Mouse (Mus musculus) midbrain, embryonic 14.5 days (tissue): ENCODE data around the gene Atp5d. TPM values are rescaled to one million over a fixed set of nuclear protein-coding genes. Genes with fewer than 3 reads are reported as not detected.

Experiments
- ATAC-seq: fragments of 200-750 bp; cut with Nextera tagmentation; 2 replicates; pipeline ENCODE4 v1.8.0; 2017; ENCODE audit warnings: moderate number of reproducible peaks, moderate library complexity; ENCODE audit not compliant: low FRiP score, low TSS enrichment
- DNase-seq: peaks from one replicate; pipeline ENCODE4 v3.0.0-alpha.2; 2015
- H3K27ac ChIP-seq: fragments of 300-500 bp; sonication (generic); replicated peaks from 2 replicates; pipeline ENCODE4 v1.5.1; 2014; ENCODE audit warnings: mild to moderate bottlenecking, low read depth, low read length, moderate library complexity
- H3K27me3 ChIP-seq: fragments of 300-500 bp; sonication (generic); 2 replicates; pipeline ENCODE4 v1.6.1; 2014; ENCODE audit warnings: low read length, control low read depth, mixed read lengths; ENCODE audit not compliant: control insufficient read depth, insufficient read depth
- H3K36me3 ChIP-seq: fragments of 300-500 bp; sonication (generic); 2 replicates; pipeline ENCODE4 v1.6.1; 2014; ENCODE audit warnings: low read length, control low read depth; ENCODE audit not compliant: control insufficient read depth, insufficient read depth
- H3K4me1 ChIP-seq: fragments of 300-500 bp; sonication (generic); 2 replicates; pipeline ENCODE4 v1.6.1; 2014; ENCODE audit warnings: mild to moderate bottlenecking, antibody characterized with exemption, low read length, control low read depth; ENCODE audit not compliant: control insufficient read depth, insufficient read depth
- H3K4me2 ChIP-seq: fragments of 300-500 bp; sonication (generic); 2 replicates; pipeline ENCODE4 v1.6.1; 2014; ENCODE audit warnings: mild to moderate bottlenecking, low read length, moderate library complexity
- H3K4me3 ChIP-seq: fragments of 300-500 bp; sonication (generic); replicated peaks from 2 replicates; pipeline ENCODE4 v1.5.1; 2014; ENCODE audit warnings: low read depth, low read length
- H3K9ac ChIP-seq: fragments of 300-500 bp; sonication (generic); replicated peaks from 2 replicates; pipeline ENCODE4 v1.6.1; 2014; ENCODE audit warnings: mild to moderate bottlenecking, low read length, moderate library complexity
- H3K9me3 ChIP-seq: fragments of 300-500 bp; sonication (generic); 2 replicates; pipeline ENCODE4 v1.6.1; 2016; ENCODE audit warnings: low read length, control low read depth, mixed read lengths; ENCODE audit not compliant: control insufficient read depth
- WGBS: fragments of 180-500 bp; shearing (Covaris S2); extraction: QIAGEN DNeasy Blood & Tissue Kit; methylation state at CpG from one replicate; pipeline ENCODE4 v1.1.7; 2014; 5-methylcytosine and 5-hydroxymethylcytosine counted together
- polyA plus RNA-seq: library from polyadenylated mRNA; unstranded; fragments of >200 nt; fragmentation: Nextera tagmentation; extraction: Ambion mirVana; gene quantifications from 2 replicates; pipeline ENCODE4 v1.2.1, GENCODE M21; 2014

The Atp5d gene
- polyA plus RNA-seq, 1 experiment from 2014 or later = 407 TPM

- H3K4me1 ChIP-seq = peaks cover 6% of the 10 kb centered on the region
- no peaks in the 10 kb centered on the region for H3K27me3 ChIP-seq
- DNase-seq = no peak
- no peaks in the 10 kb centered on the region for H3K9me3 ChIP-seq
- no peak overlapping the region for H3K4me3 ChIP-seq
- WGBS = 70% methylated on average over 4 of the region's 4 CpGs
- H3K9ac ChIP-seq = no peak overlapping the region
- peaks cover 34% of the 10 kb centered on the region for H3K36me3 ChIP-seq
- H3K27ac ChIP-seq = no peak overlapping the region
- ATAC-seq = no peak
- H3K4me2 ChIP-seq = no peak overlapping the region
Observed at GRCm38 (mm10) chr10:80146568-80147011, 8.2 kb downstream of the Atp5d start.

- H3K27ac ChIP-seq = peak overlapping the region; percentile 100
- no peaks in the 10 kb centered on the region for H3K27me3 ChIP-seq
- H3K36me3 ChIP-seq = peaks cover 40% of the 10 kb centered on the region
- no peaks in the 10 kb centered on the region for H3K9me3 ChIP-seq
- peak overlapping the region; percentile 77 for H3K4me2 ChIP-seq
- no peak overlapping the region; the same call in 1 of the 2 replicates for H3K9ac ChIP-seq
- ATAC-seq (no peak), DNase-seq (no peak)
- H3K4me1 ChIP-seq = peaks cover 7% of the 10 kb centered on the region
- 79% methylated on average over 5 of the region's 5 CpGs for WGBS
- peak overlapping the region; percentile 99 for H3K4me3 ChIP-seq
Observed at GRCm38 (mm10) chr10:80147146-80147718, 8.8 kb downstream of the Atp5d start.

DNA sequence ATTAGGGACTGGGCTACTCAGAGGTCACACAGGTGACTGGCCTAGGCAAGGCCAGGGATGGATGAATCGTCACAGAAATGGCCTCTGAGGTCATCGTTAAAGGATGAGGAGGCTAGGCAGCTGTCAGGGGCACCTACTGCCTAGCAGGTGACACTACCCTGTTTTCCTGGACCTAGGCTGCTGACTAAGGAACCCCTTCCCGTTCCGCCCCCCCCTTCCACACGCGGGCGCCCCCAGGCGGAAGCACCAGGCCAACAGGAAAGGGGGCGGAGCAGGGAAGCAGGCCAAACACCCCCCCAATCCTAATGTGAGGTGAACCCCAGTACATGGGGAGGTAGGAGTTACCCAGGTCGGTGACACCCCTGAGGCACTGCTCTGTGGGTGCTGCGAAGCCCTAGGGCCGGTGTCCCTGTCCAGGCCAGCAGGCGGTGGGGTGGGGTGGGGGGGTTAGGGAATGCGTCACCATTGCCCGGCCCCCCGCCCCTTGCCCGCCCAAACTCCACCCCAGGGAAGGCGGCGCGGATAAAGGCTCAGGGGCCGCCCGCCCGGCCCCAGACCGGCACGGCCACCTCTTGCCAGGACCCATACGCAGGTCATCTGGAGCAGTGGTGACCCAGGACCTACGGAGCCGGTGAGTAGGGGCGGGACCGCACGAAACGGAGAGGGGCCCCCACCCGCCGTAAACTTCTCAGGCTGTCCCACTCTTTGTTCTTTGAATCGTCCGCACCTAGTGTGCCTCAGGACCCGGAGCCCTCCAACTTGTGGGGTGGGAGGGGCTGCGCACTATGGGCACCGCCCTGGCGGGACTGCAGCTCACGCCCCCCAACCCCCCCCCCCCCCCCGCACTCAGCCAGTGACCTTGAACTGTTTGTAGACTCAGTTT, 9.5 kb downstream of the Atp5d start, which contains the start of gene Midn:
TSS of gene Midn (plus strand) at position 554 of the 883 bp plus-strand sequence.
- Histone ChIP-seq H3K4me3 (peak within 1 kb of the TSS; percentile 99), H3K9me3 (no peaks in the 10 kb centered on the region), H3K4me2 (peak within 1 kb of the TSS; percentile 77), H3K27ac (peak within 1 kb of the TSS; percentile 100), H3K27me3 (no peaks in the 10 kb centered on the region), H3K4me1 (peaks cover 10% of the 10 kb centered on the region), H3K36me3 (peaks cover 48% of the 10 kb centered on the region), H3K9ac (peak within 1 kb of the TSS; percentile 100)
- WGBS = 2% methylated on average over 40 of the region's 42 CpGs
- DNase-seq = peak; percentile 77
- ATAC-seq = peak; percentile 7; the same call in 1 of the 2 replicates

- Histone ChIP-seq H3K4me3 (peak overlapping the region; percentile 99), H3K9ac (peak overlapping the region; percentile 100), H3K27me3 (no peaks in the 10 kb centered on the region), H3K27ac (peak overlapping the region; percentile 100), H3K4me2 (peak overlapping the region; percentile 77), H3K4me1 (peaks cover 16% of the 10 kb centered on the region), H3K36me3 (peaks cover 51% of the 10 kb centered on the region), H3K9me3 (no peaks in the 10 kb centered on the region)
- DNase-seq = peak; percentile 97
- peak; percentile 36 for ATAC-seq
- WGBS = under 1% methylated on average over 57 of the region's 57 CpGs
Observed at GRCm38 (mm10) chr10:80148610-80149290, 10.3 kb downstream of the Atp5d start.

DNA sequence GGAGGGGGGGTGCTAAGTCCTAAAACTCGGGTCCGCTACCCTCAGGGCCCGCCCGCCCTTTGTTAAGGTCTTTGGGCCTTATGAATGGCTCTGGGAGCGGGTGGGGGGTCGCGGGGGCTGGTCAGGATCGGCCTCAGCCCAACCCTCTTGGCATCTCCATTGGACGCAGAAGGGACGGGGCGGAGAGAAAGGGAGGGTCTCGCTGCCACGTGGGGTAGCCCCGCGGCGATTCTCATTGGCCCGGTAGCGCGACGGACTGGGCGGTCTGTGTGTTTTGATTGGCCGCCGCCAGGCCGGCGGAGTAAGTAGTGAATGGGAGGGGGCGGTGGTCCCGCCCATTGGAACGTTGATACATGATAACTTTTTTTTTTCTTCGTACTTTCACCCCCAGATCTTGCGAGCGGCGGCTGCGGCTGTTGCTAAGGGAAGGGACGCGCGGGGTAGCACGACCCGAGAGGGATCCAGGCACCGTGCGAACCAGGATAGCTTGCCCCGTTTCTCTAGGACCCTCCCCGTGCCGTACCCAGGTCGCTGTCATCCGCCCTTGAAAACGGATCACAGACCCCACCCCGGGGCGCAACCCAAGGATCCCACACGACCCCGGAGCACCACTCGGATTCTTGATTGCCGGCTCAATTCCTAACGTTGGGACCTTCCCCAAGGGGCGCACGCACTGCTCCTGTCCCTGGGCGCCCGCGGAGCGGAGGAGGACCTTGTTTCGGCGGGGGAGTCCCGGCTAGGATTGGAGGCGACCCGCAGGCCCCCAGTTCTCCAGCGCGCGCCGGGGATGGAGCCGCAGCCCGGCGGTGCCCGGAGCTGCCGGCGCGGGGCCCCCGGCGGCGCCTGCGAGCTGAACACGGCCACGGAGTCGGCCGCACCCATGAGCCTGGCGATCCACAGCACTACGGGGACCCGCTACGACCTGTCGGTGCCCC, 11.1 kb downstream of the Atp5d start:
- Histone ChIP-seq H3K4me2 (peak overlapping the region; percentile 98), H3K36me3 (peaks cover 51% of the 10 kb centered on the region)
- under 1% methylated on average over 88 of the region's 88 CpGs for WGBS

DNA sequence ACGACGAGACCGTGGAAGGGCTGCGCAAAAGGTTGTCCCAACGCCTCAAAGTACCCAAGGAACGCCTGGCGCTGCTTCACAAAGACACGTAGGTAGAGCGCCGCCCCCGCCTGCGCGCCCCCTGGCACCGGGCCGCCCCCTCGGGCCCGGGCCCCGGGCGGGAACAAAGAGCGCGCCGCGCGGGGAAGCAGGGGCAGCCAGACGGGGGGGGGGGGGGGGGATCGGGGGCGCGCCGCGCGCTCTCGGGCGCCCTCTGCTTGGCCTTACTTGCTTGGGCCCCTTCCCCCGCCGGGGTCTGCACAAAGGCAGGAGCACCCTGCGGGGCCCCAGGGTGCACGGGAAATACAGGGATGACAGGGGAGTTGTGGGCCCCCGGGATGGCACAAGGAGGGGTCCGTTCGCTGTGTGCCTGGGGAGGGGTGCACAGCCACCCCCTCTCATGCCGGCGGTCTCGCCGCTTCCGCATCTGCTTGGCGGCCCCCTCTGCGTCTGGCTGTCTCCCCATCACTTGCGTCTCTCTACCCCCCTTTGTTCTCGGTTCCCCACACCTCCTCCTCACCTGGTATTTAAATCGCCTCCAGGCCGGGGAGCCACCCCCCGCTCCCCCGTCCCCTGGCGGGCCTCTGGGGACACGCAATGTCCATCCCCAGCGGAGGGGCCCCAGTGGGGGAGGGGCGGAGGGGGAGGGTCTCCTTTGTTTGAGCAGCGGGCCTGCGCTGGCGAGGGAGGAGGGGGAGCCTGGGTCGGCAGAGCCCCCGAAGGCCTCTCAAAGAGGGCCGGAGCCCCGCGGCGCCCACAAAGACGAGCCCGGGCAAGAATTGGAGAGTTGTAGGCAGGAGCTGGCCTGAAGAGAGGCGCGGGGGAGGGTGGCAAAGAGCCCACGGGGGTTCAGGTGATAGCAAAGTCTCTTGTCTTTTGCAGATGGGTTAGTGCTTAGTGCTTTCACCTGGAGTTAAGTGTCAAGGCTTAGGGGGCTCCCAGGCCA, 12.1 kb downstream of the Atp5d start:
- no peaks in the 10 kb centered on the region for H3K9me3 ChIP-seq
- H3K27me3 ChIP-seq = no peaks in the 10 kb centered on the region
- peaks cover 52% of the 10 kb centered on the region for H3K36me3 ChIP-seq
- peak overlapping the region; percentile 98 for H3K4me2 ChIP-seq
- WGBS = under 1% methylated on average over 51 of the region's 71 CpGs
- ATAC-seq (peak; percentile 1; the same call in 1 of the 2 replicates), DNase-seq (peak; percentile 89)
- H3K4me3 ChIP-seq = peak overlapping the region; percentile 99
- H3K4me1 ChIP-seq = peaks cover 28% of the 10 kb centered on the region
- peak overlapping the region; percentile 100 for H3K9ac ChIP-seq
- peak overlapping the region; percentile 100 for H3K27ac ChIP-seq

More for the DNA sequence above, 11.1 kb downstream of the Atp5d start:
- no peaks in the 10 kb centered on the region for H3K27me3 ChIP-seq
- peak overlapping the region; percentile 100 for H3K9ac ChIP-seq
- peak overlapping the region; percentile 100 for H3K27ac ChIP-seq
- DNase-seq (peak; percentile 99), ATAC-seq (peak; percentile 86)
- H3K4me3 ChIP-seq = peak overlapping the region; percentile 99
- H3K9me3 ChIP-seq = no peaks in the 10 kb centered on the region
- H3K4me1 ChIP-seq = peaks cover 23% of the 10 kb centered on the region
